Mouse (Mus musculus) brain, embryonic 14.5 days (tissue): ENCODE measurements around the gene Ppp1cc.

Experiments used
- CTCF ChIP-seq: fragments of 200-500 bp; IDR thresholded peaks from 2 replicates; pipeline ENCODE4 v1.5.1; 2012; ENCODE audit warnings: inconsistent platforms, mild to moderate bottlenecking, moderate library complexity, borderline replicate concordance; ENCODE audit not compliant: insufficient read depth, insufficient read length; ENCODE audit errors: extremely low read depth
- POLR2A ChIP-seq: fragments of 200-500 bp; IDR thresholded peaks from 2 replicates; pipeline ENCODE4 v1.6.1; 2012; ENCODE audit warnings: mild to moderate bottlenecking, inconsistent platforms, borderline replicate concordance; ENCODE audit not compliant: poor library complexity, insufficient read depth, insufficient read length, severe bottlenecking; ENCODE audit errors: extremely low read depth

DNA sequence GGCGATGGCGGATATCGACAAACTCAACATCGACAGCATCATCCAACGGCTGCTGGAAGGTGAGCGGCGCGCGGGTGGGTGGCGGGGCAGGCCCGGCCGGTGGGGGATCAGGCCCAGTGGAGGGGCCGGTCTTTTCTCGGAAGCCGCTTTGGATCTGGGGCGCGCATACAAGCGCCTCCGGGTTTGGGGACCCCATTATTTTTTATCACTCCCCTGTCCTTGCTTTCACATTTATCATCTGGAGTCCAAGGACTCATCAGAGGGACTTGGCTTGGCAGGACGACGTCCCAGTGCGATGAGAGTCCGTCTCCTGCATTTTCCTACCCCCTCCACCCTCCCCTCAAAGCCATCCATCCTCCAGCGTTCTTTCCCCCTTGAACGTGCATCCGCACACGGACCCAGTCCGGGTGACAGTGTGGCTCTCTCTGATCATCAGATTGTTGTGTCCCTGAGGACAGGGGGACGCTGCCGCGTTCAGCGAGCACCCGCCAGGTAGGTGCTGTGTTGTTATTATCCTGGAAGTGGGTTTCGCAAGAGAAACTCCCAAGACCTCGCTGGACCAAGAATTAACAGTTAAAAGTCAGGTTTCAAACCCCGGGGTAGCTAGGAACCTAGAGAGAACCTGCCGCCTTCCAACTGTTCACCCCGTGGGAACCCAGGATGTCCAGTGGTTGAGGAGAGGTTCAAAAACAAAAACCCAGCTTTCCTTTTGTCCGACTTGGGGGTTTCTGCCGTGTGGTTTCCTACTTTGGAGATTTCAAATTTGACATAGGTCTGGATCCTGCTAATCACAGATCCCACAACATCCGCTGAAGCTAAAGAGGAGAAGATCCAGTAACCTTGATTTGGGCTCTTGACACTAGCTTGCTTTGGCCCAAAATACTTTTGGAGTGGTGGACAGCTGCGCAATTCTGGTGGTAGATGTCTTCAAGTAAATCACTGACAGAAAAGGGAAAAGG lies 758 bp downstream of the Ppp1cc start:
- no peak for TF ChIP-seq CTCF
- TF ChIP-seq POLR2A: no peak
